In genomic region chr4:136424120-136424999, GRCm38 (mm10) we compare ENCODE assay signal across 8 mouse cellular contexts. TPM values are rescaled to one million over a fixed set of nuclear protein-coding genes. Genes with fewer than 3 reads are reported as not detected.
A peak's percentile ranks its signal among the peaks of the same experiment; 100 is the strongest.
DNase-seq lines count a peak whose midpoint lies in the region; ATAC-seq and TF ChIP-seq lines count a peak whose summit lies in the region.

No protein-coding gene starts in this region.

- H3K4me3 ChIP-seq in heart, embryonic 11.5 days (ENCODE audit: low read depth, low read length), result peak overlapping the region; percentile 54
- peak overlapping the region; percentile 82 for H3K4me3 ChIP-seq in E14TG2a.4 (replicated peaks; ENCODE audit: low read length)
- peak overlapping the region; percentile 20 for H3K4me3 ChIP-seq in erythroblast, embryonic 14.5 days (replicated peaks)
- peak overlapping the region; percentile 62 for H3K4me3 ChIP-seq in limb, embryonic 10.5 days
- H3K4me3 ChIP-seq in olfactory bulb, adult 2 months (ENCODE audit: insufficient read depth, low read depth, low read length), result peak overlapping the region; percentile 40

- H3K9ac ChIP-seq in heart, embryonic 11.5 days (ENCODE audit: low read depth, low read length), result peak overlapping the region; percentile 24; the same call in 1 of the 2 replicates

- no peak overlapping the region for H3K27ac ChIP-seq in heart, embryonic 11.5 days (ENCODE audit: low read depth, low read length)
- H3K27ac ChIP-seq in limb, embryonic 10.5 days, result peak overlapping the region; percentile 68
- no peak overlapping the region for H3K27ac ChIP-seq in olfactory bulb, adult 2 months (ENCODE audit: insufficient read depth, low read depth, low read length)

- peaks cover 44% of the 10 kb centered on the region for H3K27me3 ChIP-seq in heart, embryonic 11.5 days (ENCODE audit: control insufficient read depth, insufficient read depth, low read length)
- peaks cover 91% of the 10 kb centered on the region for H3K27me3 ChIP-seq in E14TG2a.4 (ENCODE audit: insufficient read depth, low read length)
- peaks cover 59% of the 10 kb centered on the region for H3K27me3 ChIP-seq in erythroblast, embryonic 14.5 days (ENCODE audit: control insufficient read depth)
- H3K27me3 ChIP-seq in limb, embryonic 10.5 days (ENCODE audit: low read depth, poor library complexity, severe bottlenecking), result peaks cover 80% of the 10 kb centered on the region

- H3K4me1 ChIP-seq in heart, embryonic 11.5 days (ENCODE audit: control insufficient read depth, insufficient read depth, low read length), result peaks cover 6% of the 10 kb centered on the region
- H3K4me1 ChIP-seq in E14TG2a.4 (replicated peaks; ENCODE audit: low read depth, low read length), result peaks cover 22% of the 10 kb centered on the region
- peaks cover 2% of the 10 kb centered on the region; the same call in 1 of the 2 replicates for H3K4me1 ChIP-seq in erythroblast, embryonic 14.5 days (ENCODE audit: control insufficient read depth)
- H3K4me1 ChIP-seq in limb, embryonic 10.5 days, result peaks cover 19% of the 10 kb centered on the region
- H3K4me1 ChIP-seq in olfactory bulb, adult 2 months (ENCODE audit: control insufficient read depth, insufficient read depth, low read length), result peaks cover 21% of the 10 kb centered on the region

- H3K9me3 ChIP-seq in heart, embryonic 11.5 days (replicated peaks; ENCODE audit: control insufficient read depth, low read length), result no peaks in the 10 kb centered on the region
- H3K9me3 ChIP-seq in E14TG2a.4 (ENCODE audit: low read length), result no peaks in the 10 kb centered on the region
- no peaks in the 10 kb centered on the region for H3K9me3 ChIP-seq in erythroblast, embryonic 14.5 days (ENCODE audit: control insufficient read depth, low read length)
- H3K9me3 ChIP-seq in limb, embryonic 10.5 days (replicated peaks), result no peaks in the 10 kb centered on the region

- no peak for TF ChIP-seq CTCF in E14TG2a.4 (conservative IDR thresholded peaks at IDR 0.05; ENCODE audit: low read length)
- no peak for TF ChIP-seq CTCF in olfactory bulb, adult 2 months (IDR thresholded peaks at IDR 0.05; ENCODE audit: insufficient read depth, low read depth, low read length)

- no peak for TF ChIP-seq POLR2A in olfactory bulb, adult 2 months (IDR thresholded peaks at IDR 0.05; ENCODE audit: insufficient read depth, low read depth, low read length)

- peak overlapping the region; percentile 98 for H3K4me2 ChIP-seq in heart, embryonic 11.5 days

- ATAC-seq in heart, embryonic 11.5 days (replicated peaks; ENCODE audit: insufficient number of reproducible peaks, low FRiP score, low TSS enrichment), result no peak

- DNase-seq in heart, adult 18-20 months, result no peak
- DNase-seq in limb, embryonic 10.5 days (ENCODE audit: low spot score), result peak; percentile 59
- no peak for DNase-seq in urinary bladder, postnatal 4 days (ENCODE audit: low spot score in 2 of 2)
- DNase-seq in adrenal gland, postnatal 4 days (ENCODE audit: low spot score in 2 of 2), result no peak

- H3K36me3 ChIP-seq in heart, embryonic 11.5 days (ENCODE audit: control insufficient read depth, insufficient read depth, low read length), result no peaks in the 10 kb centered on the region
- H3K36me3 ChIP-seq in E14TG2a.4 (ENCODE audit: insufficient read depth, low read length), result no peaks in the 10 kb centered on the region
- H3K36me3 ChIP-seq in erythroblast, embryonic 14.5 days (ENCODE audit: control insufficient read depth), result no peaks in the 10 kb centered on the region
- no peaks in the 10 kb centered on the region for H3K36me3 ChIP-seq in limb, embryonic 10.5 days

- whole genome bisulfite sequencing in heart, embryonic 11.5 days (ENCODE audit: insufficient replicate concordance), result under 1% methylated on average over 68 of the region's 70 CpGs
- WGBS in limb, embryonic 10.5 days, result 2% methylated on average over 70 of the region's 70 CpGs
- 1% methylated on average over 68 of the region's 70 CpGs for WGBS in olfactory bulb, adult 2 months

RNA-seq across cellular contexts. Expression of gene Htr1d, which starts 1.0 kb away (rescaled TPM):
- 0.39 TPM in 1 of 2 replicates, not detected in the other for polyA plus RNA-seq in heart, embryonic 11.5 days (2014; fragmentation: Nextera tagmentation; extraction: Ambion mirVana)
- not detected for total RNA-seq in heart, adult 18-20 months (2021)
- polyA plus RNA-seq in erythroblast, embryonic 14.5 days (2012), result not detected in 2 replicates
- 0.30 TPM in 1 of 2 replicates, not detected in the other for polyA plus RNA-seq in limb, embryonic 10.5 days (2016; fragmentation: Nextera tagmentation; extraction: Ambion mirVana)
- not detected in 2 replicates for polyA plus RNA-seq in olfactory bulb, adult 2 months (2012; ENCODE audit: insufficient read depth, insufficient read length, low replicate concordance, missing spikeins)
- under 1 TPM; 0.34 to 0.99 TPM for total RNA-seq in adrenal gland, postnatal 4 days (2021)

RNA-seq across cellular contexts. Expression of gene 6030445D17Rik, which starts 37.7 kb away (rescaled TPM):
- polyA plus RNA-seq in heart, embryonic 11.5 days (2014; fragmentation: Nextera tagmentation; extraction: Ambion mirVana), result 0.25 and 0.29 TPM in 2 replicates
- total RNA-seq in heart, adult 18-20 months (2021), result under 1 TPM; 0.15 to 0.21 TPM
- not detected in 2 replicates for polyA plus RNA-seq in erythroblast, embryonic 14.5 days (2012)
- polyA plus RNA-seq in limb, embryonic 10.5 days (2016; fragmentation: Nextera tagmentation; extraction: Ambion mirVana), result 0.11 and 0.16 TPM in 2 replicates
- polyA plus RNA-seq in olfactory bulb, adult 2 months (2012; ENCODE audit: insufficient read depth, insufficient read length, low replicate concordance, missing spikeins), result not detected in 2 replicates
- under 1 TPM; 0.40 to 0.50 TPM for total RNA-seq in adrenal gland, postnatal 4 days (2021)

RNA-seq across cellular contexts. Expression of gene Luzp1, which starts 45.2 kb away (rescaled TPM):
- polyA plus RNA-seq in heart, embryonic 11.5 days (2014; fragmentation: Nextera tagmentation; extraction: Ambion mirVana), result 85.8 and 108 TPM in 2 replicates
- 10 to 100 TPM; 29.3 to 38.1 TPM for total RNA-seq in heart, adult 18-20 months (2021)
- polyA plus RNA-seq in erythroblast, embryonic 14.5 days (2012), result 0.05 and 0.15 TPM in 2 replicates
- 151 and 152 TPM in 2 replicates for polyA plus RNA-seq in limb, embryonic 10.5 days (2016; fragmentation: Nextera tagmentation; extraction: Ambion mirVana)
- not detected in 2 replicates for polyA plus RNA-seq in olfactory bulb, adult 2 months (2012; ENCODE audit: insufficient read depth, insufficient read length, low replicate concordance, missing spikeins)
- 10 to 100 TPM; 35.7 to 39.8 TPM for total RNA-seq in adrenal gland, postnatal 4 days (2021)

Comparison
In these comparisons a context has a peak if more than half of its experiments do, and no peak if none do; other contexts are left out.
1. H3K4me3 ChIP-seq: peak in every context shown above with its lines; median percentile 82 in E14TG2a.4; 62 in limb, embryonic 10.5 days; 54 in heart, embryonic 11.5 days; 40 in olfactory bulb, adult 2 months; 20 in erythroblast, embryonic 14.5 days.